Mouse (Mus musculus): ENCODE results near the gene Bfsp1.

DNA sequence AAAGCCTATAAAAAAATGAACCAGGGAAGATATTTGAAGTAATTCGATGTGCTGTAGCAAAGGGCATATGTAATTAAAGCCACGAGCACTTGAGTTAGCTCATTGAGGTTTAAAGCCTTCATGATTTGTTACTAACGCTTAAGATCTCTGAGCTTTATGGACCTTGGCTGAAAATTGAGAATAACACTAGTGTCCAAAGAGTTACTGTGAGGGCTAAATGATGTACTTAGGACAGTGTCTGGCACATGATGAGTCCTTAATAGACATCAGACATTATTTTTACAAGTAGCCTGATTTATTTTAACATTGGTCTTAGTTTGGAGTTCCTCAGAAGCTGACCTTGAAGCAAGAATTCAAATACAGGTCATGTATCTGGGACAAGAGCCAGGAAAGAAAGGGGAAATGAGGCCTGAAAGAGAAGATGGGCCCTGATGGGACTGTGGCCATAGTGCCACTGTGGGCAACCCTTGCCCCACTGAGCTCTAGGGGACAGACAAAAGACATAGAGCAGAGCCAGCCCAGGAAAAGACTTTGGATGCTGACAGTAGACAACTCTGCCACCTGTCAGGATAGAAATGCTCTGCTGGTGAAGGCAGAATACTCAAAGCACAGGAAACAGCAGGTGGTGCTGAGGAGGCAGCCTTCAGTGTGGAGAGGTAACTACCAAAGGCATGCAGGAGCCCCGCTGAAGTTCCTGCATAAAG lies 14.1 kb upstream of the Bfsp1 start:
- no peak for TF ChIP-seq CTCF (IDR thresholded peaks at IDR 0.05; ENCODE audit: low read depth, low read length)
- no peak for TF ChIP-seq POLR2A (IDR thresholded peaks at IDR 0.05; ENCODE audit: borderline replicate concordance, low read depth, low read length)
